Mouse (Mus musculus) liver (tissue): Measurements from ENCODE around the gene Bend7.

Experiments
- DNase-seq: peaks from one replicate; pipeline ENCODE4 v3.0.0-alpha.2; 2020; ENCODE audit warnings: mixed read lengths

The Bend7 gene

GRCm38 (mm10) chr2:4717769-4718661 lies at the start of gene Bend7:
Gene Bend7, plus strand, starts transcription at chr2:4717831.
- DNase-seq = peak; percentile 13

DNA sequence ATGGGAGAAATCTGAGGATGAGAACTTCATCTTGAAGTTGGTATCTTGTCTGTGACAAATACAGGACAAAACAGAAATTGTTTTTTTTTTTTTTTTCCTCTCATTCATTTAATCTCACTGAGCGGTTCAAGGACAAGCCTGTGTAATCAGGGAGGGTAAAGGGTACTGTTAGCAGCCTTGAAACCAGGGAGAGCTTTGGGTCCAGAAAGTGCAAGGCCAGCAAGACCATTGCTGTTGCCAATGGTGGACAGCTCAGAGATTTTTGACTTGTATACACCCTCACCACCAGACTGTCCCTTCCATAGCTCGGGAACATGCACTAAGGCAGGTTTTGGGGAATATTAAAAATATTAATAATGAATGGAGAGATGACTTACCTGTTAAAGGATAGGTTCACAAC lies 49.0 kb upstream of the Bend7 start:
- no peak for DNase-seq

- no peak for DNase-seq
Measured at GRCm38 (mm10) chr2:4669701-4670100, 47.9 kb upstream of the Bend7 start.

GRCm38 (mm10) chr2:4671636-4672035 lies 46.0 kb upstream of the Bend7 start:
- DNase-seq = no peak

DNA sequence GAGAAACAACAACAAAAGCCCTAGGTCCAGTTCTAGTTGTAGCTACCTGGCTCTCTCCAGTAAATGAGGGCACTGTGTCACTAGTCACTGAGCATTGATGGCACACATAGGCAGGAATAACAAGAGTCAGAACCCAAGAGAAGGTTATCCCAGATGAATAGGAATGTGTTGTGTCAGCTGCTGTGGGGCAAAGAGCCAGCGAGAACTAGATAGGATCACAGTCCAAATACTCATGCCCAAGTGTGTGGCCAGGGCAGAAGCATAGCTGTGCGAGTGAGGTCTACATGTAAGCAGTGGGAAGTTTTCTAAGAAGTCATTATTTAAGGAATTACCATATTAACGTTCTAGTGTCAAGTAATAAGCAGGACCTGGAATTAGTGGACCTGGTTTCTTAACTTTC lies 37.7 kb upstream of the Bend7 start:
- no peak for DNase-seq

- DNase-seq = no peak
Measured at GRCm38 (mm10) chr2:4711262-4711661, 6.4 kb upstream of the Bend7 start.

DNA sequence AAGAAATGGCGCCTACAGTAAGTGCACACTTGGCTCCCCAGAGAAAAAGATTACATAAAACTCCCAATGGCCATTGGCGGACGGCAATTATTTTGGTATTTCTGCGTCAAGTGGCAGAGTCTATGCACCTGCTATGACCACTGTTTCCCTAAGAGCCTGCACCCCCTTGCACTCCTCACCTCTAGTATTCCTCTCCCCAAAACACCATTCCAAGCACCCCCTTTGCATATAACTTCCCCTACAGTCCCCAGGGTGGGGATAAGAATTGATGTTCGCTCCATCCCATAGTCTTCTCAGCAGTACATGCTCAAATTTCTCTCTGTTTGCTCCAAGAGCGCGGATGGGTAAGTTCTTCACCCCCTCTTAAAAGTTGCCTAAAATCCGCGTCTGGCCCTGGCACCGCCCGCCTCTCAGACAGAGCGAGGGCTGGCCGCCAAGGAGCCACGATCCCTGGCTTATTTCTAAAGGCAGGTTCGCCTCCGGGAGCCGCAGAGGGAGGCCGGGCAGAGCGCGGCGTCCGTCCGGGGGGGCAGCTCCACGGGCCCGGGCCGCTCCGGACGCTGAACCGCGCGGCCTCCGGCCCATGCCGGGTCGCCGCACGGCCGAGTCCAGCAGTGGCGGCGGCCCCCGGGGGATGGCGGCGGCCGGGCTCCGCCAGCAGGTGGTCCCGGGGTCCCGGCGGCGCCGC lies 406 bp upstream of the Bend7 start:
- DNase-seq = peak; percentile 10

DNA sequence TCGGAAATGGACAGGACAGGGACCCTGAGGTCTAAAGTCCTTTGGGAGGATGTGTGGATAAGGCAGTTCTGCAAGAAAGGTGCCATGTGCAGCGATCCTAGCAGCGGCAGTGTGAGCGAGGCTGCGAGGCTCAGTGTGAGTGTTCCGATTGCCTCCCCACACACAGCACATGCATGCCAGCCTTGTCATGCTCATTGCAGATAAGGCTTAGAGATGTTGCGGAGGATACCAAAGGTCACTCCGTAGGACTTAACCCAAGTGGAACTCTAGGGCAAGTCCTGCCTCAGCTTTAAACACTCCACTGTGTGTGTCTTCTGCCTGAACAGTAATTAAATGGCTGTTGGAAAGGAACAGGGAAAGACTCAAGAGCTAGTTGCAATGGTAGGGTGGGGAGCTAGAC lies 5.5 kb downstream of the Bend7 start:
- DNase-seq = no peak

- no peak for DNase-seq
Measured at GRCm38 (mm10) chr2:4730161-4730560, 12.5 kb downstream of the Bend7 start.

- DNase-seq = no peak
Measured at GRCm38 (mm10) chr2:4733971-4734370, 16.3 kb downstream of the Bend7 start.

- DNase-seq = no peak
Measured at GRCm38 (mm10) chr2:4736095-4736797, 18.6 kb downstream of the Bend7 start.

- DNase-seq = no peak
Measured at GRCm38 (mm10) chr2:4736798-4737155, 19.1 kb downstream of the Bend7 start.

DNA sequence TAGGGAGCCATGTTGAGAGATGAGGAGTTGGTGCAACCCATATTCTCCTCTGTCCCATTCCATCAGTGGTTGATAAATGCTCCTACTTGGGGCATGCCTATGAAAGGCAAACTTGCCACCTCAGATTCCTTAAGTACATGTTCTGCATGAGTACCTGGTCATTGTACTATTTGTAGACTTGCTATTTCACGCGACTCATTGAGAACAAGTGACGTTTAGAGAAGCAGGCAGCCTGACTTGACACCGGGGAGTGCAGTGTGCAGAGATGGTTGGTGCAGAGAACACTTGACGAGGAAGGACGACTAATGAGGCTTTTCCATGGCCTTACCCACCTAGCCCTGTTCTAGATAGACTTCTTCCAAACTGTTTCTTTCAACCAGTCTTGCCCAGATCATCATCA lies 34.3 kb downstream of the Bend7 start:
- DNase-seq = no peak

GRCm38 (mm10) chr2:4755716-4756115 lies 38.1 kb downstream of the Bend7 start:
- DNase-seq = no peak

- no peak for DNase-seq
Measured at GRCm38 (mm10) chr2:4757218-4757617, 39.6 kb downstream of the Bend7 start.

- no peak for DNase-seq
Measured at GRCm38 (mm10) chr2:4760741-4761140, 43.1 kb downstream of the Bend7 start.

DNA sequence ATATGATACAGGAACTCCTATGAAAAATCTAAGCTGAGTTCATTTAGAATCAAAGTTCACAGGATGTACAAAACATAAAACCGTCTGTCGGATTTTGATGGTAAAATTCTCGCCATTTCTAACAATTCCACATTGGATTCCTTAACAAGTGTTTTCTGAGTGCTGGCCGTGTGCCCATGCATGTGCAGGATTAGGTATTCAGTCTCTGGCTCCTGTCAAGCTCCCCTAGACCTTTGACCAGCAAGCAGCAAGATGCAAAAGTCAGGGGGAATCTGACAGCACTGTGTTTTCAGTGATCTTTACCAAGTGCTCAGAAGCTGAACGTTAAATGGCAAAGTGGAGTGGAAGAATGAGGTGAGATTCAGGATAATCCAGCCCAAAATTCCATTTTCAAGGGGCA lies 44.3 kb downstream of the Bend7 start:
- DNase-seq = no peak

GRCm38 (mm10) chr2:4764071-4764470 lies 46.4 kb downstream of the Bend7 start:
- DNase-seq = no peak

DNA sequence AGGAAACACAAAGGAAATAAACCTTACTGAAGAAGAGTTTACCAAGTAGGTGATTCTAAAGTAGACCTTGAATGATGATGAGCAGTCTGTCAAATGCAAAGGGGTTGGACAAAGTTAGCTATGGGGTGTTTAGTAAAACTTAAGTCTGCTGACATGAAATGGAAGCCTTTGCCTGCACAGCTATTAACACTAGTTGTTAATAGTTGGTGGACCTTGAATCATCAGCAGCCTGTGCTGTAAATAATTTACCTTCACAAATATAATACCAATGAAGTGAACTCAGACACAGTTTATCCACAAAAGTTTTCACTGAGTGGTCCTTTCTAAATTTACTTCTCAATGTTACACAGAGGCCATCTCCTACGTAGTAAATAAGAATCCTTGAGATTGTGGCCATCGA lies 52.7 kb downstream of the Bend7 start:
- DNase-seq = no peak

GRCm38 (mm10) chr2:4773911-4774310 lies 56.3 kb downstream of the Bend7 start:
- no peak for DNase-seq

DNA sequence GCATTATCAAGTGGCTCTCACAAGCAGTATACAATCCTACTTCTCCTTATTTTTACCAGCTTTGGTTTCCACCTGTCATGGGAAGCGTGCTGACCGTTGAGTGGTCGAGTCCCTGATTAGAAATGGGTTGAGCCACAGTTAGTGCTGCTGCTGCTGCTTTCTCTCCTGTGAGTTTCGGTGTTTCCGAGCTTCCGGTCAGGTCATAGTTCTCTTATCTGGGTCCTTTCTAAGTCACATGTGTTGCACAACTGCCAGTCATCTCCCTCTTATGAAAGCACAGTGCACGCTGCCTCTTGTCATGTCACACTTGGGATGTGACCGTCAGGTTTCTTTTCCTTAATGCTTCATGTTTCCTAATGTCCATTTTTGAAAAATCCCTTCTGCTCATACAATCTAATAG lies 59.7 kb downstream of the Bend7 start:
- no peak for DNase-seq

GRCm38 (mm10) chr2:4781641-4782040 lies 64.0 kb downstream of the Bend7 start:
- no peak for DNase-seq

- no peak for DNase-seq
Measured at GRCm38 (mm10) chr2:4782401-4782800, 64.8 kb downstream of the Bend7 start.
